Mouse (Mus musculus) C2C12 (cell line): ENCODE data around the gene Pafah2.

Experiments used
- CEBPB ChIP-seq: IDR thresholded peaks from one replicate; pipeline ENCODE4 v1.6.1; 2011; ENCODE audit warnings: low read depth, mild to moderate bottlenecking, control low read depth, moderate library complexity
- CTCF ChIP-seq: IDR thresholded peaks from one replicate; pipeline ENCODE4 v1.5.1; 2011; ENCODE audit not compliant: control insufficient read depth, insufficient read depth, insufficient read length
- FOSL1 ChIP-seq: IDR thresholded peaks from one replicate; pipeline ENCODE4 v1.8.0; 2011; ENCODE audit warnings: mild to moderate bottlenecking, low read length; ENCODE audit not compliant: poor library complexity, insufficient read depth, severe bottlenecking
- MAX ChIP-seq: IDR thresholded peaks from one replicate; pipeline ENCODE4 v1.6.1; 2011; ENCODE audit warnings: mild to moderate bottlenecking, control low read depth
- MYOD1 ChIP-seq: IDR thresholded peaks from one replicate; pipeline ENCODE4 v1.6.1; 2011; ENCODE audit warnings: low read depth; ENCODE audit not compliant: control insufficient read depth, insufficient read length

- TF ChIP-seq CTCF (no peak), MYOD1 (no peak), FOSL1 (no peak), MAX (no peak), CEBPB (no peak)
These were observed 40.5 kb downstream of the Pafah2 start for GRCm38 (mm10) chr4:134436659-134437058.
